Mouse (Mus musculus): ENCODE measurements at regions not wholly inside any gene's neighbourhood (a gene's known extent, or its start where the extent isn't known, plus 50 kb on each side); places are given as distances from the start of the nearest gene placed in this dataset.
"Not testable (repeated sequence)": the region's sequence is repeated elsewhere in the genome, so short reads cannot be mapped to it uniquely, and the experiment has no call there.

DNA sequence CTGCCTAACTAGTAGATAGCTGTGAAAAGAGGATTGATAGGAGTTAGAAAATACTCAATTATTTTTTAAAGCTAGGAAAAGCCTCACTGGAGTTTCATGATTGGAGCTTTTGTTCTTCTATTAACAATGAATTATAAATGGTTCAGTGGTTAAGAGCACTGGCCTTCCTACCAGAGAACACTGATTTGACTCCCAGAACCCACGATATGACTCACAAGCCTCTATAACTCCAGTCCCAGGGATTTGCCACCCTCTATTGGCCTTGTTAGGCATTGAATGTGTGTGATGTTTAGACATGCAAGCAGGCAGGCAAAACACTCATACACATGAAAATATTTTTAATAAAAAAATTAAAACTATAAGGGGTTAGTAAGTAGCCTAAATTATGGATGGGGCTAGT is 704.4 kb downstream of the Rapgef2 start:
- DNase-seq = no peak
- intact Hi-C loops (cut with DNase I) = no loop called here

DNA sequence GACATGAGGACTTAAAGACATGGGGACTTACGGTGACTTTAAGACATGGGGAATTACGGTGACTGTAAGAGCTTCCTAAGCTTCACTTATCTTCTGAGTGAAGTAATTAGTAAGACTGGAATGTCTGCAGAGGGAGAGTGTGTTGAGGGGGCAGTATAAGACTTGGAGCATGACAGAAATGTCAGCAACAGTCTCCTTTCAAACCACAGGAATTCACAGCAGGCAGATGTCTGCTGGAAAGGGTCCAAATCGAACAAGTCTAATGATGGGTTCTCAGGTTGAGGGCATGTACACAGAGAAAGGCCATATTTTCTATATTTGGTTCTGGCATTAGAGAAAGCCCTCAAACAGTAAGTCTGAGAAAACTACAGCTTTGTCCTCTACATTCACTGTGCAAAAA is 705.2 kb downstream of the Rapgef2 start:
- intact Hi-C loops (cut with DNase I) = no loop called here
- DNase-seq = no peak

DNA sequence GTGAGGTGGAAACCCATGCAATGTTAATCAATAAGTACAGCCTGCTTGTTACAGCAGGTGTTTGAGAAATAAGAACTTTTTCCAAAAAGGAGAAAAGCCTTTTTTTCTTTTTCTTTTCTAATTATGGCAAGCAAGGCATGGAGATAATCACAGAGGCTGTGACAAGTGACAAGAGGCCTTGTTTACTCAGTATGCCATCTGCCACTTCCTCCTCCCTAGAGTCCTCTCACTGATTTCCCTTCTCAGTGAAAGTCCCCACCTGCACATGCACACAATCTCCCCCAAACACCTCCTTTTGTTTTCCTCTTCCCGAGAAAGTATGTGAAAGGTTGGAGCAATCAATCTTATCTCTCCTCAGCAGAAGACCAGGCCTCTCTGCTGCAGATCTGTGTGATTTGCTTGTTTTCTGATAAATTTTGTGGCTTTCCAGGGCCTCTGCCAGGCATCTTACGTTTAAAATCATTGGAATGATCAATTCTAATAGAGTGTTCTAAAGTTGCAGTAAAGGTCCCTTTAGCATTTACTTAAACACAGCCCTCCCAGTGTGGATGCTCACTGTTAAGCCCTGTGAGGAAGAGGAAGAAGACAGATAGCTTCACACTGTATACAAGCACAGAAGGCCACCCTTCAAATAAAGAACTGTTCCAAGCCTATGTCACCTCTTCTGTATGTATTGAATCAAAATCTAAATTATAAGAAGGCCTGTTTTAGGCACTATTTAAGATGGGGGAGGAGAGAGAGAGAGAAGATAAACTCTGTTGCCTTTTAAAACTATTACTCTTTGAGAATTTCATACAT is 710.5 kb downstream of the Rapgef2 start:
- intact Hi-C loops (cut with DNase I) = no loop called here

DNA sequence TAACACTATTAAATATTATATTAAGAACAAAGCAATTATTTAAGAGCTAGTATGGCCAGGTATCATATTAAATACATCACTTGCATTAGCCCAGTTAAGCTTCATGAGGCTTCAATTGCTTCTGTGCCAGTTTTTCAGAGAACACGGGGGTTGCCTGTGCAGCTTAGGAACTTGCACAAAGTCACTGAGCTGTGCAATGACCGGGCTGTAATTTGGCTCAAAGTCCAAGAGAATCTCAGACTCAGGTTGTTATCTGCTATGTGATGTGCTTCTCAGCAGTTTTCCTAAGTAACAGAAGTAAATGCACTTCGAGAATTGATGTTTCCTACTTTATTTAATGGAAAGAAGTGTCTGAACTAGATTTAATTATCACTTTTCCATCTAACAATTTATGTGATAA is 711.5 kb downstream of the Rapgef2 start:
- no peak for DNase-seq
- intact Hi-C loops (cut with DNase I) = no loop called here

More for the DNA sequence above, 710.5 kb downstream of the Rapgef2 start:
- no peak for DNase-seq

DNA sequence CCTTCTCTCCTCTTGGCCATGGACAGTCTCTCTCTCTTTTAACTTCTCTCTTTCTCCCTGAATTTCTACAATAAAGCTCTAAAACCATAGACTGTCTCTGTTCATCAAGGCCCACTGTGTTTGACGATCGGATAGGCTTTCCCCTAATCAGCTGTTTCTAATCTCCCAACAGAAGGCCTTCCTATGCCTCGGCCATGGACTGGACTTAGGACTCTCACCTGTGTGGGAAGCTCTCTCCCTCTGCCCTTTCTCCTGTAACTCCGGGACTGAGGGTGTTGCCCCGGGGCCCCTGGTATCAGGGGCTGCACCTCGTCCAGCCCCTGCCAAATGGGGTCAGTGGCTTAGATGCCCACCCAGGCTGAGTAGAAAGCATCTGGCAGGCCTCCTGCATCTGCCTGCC is 713.0 kb downstream of the Rapgef2 start:
- no peak for DNase-seq
- intact Hi-C loops (cut with DNase I) = no loop called here

DNA sequence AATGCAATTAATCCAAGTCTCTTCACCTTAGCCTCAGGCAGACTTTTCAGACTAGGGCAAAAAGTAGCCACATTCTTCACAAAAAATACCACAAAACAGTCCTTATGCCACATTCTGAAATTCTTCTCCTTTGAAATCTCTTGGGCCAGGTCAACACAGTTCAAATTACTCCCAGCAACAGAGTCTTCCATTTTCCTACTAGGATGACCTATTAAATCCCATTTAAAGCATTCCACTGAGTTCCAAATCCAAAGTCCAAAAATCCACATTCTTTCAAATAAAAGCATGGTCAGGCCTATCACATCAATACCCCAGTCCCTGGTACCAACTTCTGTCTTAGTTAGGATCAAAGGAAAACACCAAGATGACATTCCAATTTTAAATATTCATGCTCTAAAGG is 721.4 kb downstream of the Rapgef2 start:
- DNase-seq; intact Hi-C loops (cut with DNase I): not testable (repeated sequence)

Measured in heart, postnatal 14 days (tissue).